Mouse (Mus musculus) urinary bladder, postnatal 4 days (tissue): Measurements from ENCODE around the gene Atg5.

Experiments used
- DNase-seq, 2 experiments: peaks; one replicate each; pipeline ENCODE4 v3.0.0; 2021 to 2022; ENCODE audit warnings: low spot score in 2 of 2

Gene Atg5

DNA sequence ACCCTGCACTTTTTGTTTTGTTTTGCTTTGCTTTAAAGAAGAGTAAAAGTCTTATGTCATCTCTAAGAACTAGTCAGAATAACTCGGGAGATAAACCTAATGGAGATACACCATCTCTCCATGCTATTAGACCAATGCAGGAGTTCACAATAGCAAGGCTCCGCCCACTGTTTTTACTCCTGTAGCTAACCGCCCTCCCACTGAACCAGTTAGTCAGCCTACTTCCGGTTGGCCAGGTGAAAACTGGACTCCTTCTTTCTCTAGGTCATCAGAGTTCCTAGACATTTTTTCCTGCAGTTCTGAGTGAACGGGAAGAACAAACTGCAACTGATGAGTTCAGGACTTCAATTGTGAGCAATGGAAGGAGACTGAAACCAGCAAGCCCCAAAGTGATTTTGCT is 122.1 kb downstream of the Atg5 start:
- DNase-seq: no peak

DNA sequence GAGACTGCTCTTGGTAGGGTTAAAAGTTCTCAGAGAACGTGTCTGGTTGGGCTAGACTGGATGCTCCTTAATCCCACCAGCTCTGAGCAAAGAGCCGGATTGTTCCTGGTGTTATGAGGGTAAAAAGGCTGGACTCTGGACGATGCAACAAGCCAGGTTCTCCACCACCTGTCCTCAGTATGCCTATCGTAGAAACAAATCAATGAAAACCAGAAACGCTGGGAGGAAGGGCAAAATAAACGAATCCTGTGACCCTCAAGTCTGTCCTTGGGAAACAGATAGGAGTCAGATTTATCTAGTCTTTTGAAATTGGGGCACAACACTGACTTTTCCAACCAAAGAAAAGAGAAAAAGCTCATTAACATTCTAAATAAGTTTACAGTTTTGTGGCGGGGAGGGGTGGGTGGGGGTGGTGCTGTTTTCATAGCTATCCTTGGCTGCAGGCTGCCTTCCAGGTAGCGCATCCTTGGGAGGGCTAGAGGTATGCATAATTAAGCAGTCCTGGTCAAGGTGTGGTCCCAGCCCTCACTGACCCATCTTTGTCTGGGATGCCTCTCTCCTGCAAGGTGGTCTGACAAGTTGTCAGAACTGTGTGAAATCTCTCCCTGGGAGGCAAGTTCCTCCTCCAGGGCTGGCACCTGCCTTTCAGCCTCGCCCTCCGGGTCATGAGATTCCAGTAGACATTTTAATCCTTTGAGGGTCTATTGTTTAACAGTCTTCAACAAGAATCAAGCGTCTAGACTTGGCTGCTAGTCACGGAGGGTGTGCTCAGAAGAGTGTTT is 123.5 kb downstream of the Atg5 start:
- DNase-seq: no peak

DNA sequence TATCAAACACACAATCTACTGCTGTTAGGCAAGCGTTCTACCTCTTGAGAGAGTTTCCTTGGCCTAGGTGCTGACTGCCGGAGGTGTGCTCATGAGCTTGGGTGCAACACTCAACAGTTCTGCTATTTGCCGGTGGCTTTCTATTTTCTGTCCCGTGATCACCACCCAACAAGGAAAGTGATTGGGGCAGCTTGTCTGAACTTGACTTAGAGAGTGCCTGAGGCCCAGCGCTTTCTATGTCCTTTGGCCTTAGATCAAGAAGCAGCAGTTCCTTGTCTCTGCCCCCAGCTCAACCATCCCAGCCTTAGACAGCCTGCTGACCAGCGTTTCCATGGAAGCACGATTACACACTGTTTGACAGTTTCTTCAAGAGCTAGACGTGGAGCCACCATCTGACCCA is 124.7 kb downstream of the Atg5 start:
- DNase-seq: no peak

DNA sequence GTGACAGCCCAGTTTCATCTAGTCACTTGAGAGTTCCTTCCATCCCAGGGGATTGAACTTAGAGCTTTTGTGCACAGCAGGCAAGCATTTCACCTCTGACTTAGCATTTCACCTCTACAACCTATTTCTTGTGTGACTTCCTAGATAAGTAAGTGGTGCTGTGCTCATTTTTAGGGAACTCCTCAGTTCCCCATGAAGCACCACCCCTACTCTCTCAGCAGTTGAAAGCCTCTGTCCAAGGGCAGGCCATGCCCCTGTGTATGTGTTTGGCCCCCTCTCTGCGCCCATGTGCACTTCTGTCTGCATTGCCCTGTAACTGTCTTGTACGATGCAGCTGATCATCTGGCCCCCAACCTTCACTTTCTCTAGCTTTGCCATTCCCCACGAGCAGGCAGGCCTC is 132.0 kb downstream of the Atg5 start:
- no peak for DNase-seq

DNA sequence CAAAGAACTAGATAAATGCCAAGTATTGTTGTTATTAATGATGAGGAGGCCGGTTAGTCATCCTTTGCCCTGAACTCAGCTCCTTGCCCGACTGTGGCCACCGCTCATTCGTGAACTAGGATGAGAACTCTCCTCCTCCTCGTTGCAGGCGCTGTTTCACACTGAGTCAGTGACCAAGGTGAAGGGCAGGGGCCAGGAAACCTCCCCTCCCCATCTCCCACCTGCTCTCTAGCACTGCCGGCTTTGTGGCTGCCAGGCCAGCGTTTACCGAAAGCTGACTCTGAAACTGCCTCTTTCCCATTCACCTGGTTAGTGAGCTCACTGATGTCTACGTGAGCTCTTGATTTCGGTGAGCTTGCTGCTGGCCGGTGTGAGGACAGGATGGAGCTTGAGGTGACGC is 132.4 kb downstream of the Atg5 start:
- DNase-seq: no peak

DNA sequence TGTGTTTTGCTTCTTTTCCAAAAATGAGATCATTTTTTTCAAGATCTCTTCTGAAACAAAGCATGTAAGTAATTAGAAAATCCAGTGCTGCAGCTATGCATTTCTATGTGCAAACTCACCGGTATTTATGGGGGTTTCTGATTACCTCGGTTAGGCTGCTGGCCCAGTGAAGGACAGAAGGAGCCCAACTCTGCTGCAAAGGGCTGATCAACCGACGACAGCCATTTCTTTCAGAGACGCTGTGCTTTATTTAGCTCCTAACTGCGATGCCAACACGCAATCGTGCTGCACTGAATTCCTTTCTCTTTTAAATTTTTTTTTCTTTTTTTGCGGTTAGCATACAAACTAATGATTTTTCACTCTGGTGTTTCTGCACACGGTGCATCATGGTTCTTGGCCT is 133.4 kb downstream of the Atg5 start:
- DNase-seq: no peak

DNA sequence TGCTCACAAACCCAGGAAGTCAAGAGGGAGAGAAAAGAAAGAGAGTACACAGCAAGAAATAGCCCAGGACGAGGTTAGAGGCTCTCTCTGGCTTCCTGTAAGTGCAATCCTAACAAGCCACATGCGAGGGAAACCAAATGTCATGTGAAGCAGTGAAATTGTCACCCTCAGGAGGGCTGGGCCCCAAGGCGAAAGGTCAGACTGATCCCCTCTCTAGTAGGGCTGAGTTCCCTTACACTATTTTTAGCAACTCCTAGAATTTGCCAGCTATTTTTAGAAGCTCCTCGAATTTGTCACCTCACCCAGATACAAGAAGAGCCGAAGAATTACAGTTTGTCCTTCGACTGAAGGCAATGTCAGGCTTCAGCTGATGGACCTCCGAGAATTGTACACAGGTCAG is 135.3 kb downstream of the Atg5 start:
- no peak for DNase-seq

DNA sequence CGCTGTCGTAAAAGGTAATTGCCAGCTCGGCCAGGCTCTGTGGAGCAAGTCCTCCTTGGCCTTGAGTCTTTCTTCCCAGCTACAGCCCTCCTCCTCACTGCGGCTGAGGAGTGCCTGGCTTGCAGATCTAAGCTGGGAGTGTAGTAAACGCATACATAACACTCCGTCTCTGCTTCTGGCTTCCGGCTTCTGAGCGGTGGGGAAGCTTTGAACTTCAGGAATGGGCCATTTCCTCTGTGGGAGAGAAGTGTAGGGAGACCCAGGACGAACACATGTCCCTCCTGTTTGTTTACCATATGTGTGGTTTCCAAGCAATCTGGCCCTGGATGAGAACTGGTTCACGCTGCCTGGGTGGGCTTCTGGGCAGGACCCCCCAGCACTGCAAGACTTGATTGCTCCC is 140.9 kb downstream of the Atg5 start:
- DNase-seq: no peak

DNA sequence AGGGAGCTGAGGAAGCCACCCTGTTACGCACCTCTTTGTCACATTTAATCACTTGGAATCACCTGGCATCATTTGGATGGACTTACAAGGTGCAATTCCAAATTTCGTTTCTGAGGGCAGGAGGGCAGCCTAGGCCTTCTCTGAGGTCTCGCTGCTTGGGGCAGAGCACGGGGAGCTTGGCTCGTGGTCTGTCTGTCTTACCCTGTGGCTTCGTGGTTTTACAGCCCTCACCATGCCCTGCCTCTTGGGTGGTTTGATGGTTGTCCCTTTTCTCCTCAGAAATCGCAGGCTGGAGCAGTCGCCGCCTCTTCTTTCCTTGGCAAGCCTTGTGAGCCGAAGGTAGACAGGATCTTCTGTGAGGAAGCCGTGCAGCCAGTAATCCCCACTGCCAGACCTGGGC is 141.8 kb downstream of the Atg5 start:
- no peak for DNase-seq
